Mouse (Mus musculus) liver, postnatal 0 days (tissue): Measurements from ENCODE around the gene Ppp1r18.

Experiments used
- CTCF ChIP-seq: sonication (generic); IDR thresholded peaks from 2 replicates; pipeline ENCODE4 v1.5.1; 2016; ENCODE audit warnings: antibody characterized with exemption, low read depth
- EP300 ChIP-seq: IDR thresholded peaks from 2 replicates; pipeline ENCODE4 v1.6.1; 2016; ENCODE audit warnings: antibody characterized with exemption, low read depth, mild to moderate bottlenecking

DNA sequence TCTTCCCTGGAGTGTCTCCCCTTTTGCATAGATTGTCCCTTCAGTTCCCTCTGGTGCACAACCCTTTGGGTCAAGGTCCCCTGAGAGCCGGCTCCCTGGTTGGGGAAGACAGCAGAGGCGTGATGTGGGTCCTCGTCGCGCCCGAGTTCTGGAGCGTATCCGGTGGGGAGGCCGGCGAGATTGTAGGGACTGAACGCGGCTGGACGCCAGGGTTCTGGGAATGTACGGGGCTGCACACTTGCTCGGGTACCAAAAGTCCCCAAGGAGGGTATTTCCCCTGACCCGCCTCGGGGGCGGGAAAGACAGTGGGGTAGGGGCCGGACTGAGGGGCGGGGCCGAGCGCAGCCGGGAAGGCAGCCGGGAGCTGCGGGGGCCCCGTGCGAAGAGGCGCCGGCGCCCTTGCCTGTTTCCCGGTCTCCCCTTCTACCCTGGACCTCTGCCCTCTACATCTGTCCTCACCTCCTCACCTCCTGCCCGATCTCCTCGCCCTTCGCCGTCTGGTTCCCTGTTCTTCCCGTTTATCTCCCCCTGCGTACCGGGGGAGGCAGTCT, 963 bp downstream of the Ppp1r18 start:
- TF ChIP-seq CTCF: no peak
- no peak for TF ChIP-seq EP300
